Mouse (Mus musculus) bone marrow, adult 2 months (tissue): Measurements from ENCODE around the gene Mmel1.

Experiments
- CTCF ChIP-seq: fragments of 200-500 bp; IDR thresholded peaks from 2 replicates; pipeline ENCODE4 v1.5.1; 2011; ENCODE audit warnings: low read length, control low read depth; ENCODE audit not compliant: control insufficient read depth, insufficient read depth
- POLR2A ChIP-seq: fragments of 200-500 bp; IDR thresholded peaks from 2 replicates; pipeline ENCODE4 v1.6.1; 2011; ENCODE audit warnings: low read depth, mild to moderate bottlenecking, control low read depth, low read length, borderline replicate concordance; ENCODE audit not compliant: control insufficient read depth

DNA sequence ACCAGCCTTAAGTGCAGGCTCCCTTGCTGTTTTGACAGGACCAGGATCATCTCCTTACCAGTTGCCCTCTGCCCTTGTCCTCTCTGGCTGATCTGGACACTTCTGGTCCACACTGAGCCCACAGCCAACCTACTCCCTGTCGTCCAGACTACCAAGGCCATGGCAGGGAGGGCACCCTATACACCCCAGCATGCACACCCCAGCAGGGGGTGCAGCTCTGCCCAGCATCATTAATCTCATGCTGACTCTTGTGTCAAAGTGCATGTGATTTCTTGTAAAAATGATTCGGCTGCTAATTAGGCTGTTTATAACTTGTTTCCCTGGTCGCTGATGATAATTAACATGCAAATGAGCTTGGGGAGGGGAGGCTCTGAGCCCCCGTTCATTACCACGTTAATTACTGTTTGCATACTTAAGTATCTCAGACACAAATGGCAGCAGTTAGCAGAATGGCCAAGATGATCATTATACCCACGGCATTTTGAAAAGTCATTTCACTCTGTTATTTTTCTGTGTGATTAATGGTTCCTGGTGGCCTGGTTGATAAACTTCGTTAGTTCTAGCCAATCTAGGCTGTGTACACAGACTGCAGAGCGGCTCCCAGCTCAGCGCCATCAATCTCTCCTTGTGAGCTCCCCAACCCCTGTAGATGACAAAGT is 37.3 kb upstream of the Mmel1 start:
- TF ChIP-seq CTCF = no peak
- no peak for TF ChIP-seq POLR2A
